Mouse (Mus musculus): ENCODE results near the gene Btnl6.
"Not testable (repeated sequence)": the region's sequence is repeated elsewhere in the genome, so short reads cannot be mapped to it uniquely, and the experiment has no call there.

Gene Btnl6

DNA sequence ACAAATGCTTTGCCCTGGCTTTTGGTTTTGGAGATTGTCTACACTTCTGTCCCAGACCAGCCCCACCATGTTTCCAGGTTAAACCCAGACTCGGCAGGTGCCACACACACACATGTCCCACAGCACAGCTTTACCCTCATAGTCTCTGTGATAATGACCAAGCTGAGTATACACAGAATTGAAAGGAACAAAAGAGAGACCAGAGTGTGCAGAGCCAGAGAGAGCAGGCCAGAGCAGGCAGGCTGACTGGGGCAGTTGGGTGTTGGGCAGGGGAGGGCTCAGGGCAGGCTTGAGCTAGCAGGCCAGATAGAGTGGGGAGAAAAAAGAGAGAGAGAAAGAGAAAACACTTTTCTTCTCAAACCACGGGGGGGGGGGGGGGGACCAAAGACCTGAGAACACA lies 20.6 kb downstream of the Btnl6 start:
- DNase-seq, result no peak

- not testable (repeated sequence) for DNase-seq
These were observed 22.0 kb downstream of the Btnl6 start for GRCm38 (mm10) chr17:34495156-34495555.

GRCm38 (mm10) chr17:34492796-34493195 lies 24.4 kb downstream of the Btnl6 start:
- no peak for DNase-seq

DNA sequence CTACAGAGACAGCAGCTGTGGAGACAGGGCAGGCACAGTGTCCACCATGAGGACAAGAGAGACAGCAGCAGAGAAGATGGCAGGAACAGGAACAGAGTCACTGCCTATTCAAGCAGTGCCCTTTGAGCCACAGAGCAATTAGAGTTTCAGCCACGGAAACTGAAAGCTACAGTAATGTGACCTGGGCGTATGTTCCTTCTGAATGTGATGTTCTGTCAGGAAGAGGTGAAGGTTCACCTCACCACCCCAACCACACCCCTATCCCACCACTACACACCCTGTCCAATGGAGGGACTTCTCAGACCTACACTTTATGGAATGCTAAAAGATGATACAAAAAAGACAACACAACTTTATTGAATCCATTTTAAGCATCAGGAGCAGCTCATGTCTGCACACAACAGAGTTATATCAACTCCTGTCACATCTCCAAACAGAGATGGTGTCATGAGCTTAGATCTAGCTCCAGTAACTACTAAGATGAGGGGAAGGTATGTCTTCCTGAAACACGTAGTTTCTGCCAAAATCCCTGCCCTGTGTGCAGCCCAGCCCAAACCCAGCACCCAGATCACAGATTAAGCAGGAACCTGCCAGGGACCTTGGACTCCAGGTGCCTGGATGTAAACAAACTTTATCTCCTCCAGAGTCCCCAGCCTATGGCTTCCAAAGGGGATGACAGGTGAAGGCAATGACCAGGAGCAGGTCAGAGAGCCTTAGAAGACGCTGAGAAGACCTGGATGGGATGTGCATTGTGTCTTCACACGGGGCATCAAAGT lies 39.7 kb downstream of the Btnl6 start, which contains the start of gene Btnl4:
Btnl4 (minus strand) TSS at position 81 of the 776 bp plus-strand sequence.
- not testable (repeated sequence) for DNase-seq

GRCm38 (mm10) chr17:34476427-34476826 lies 40.7 kb downstream of the Btnl6 start:
- DNase-seq, result no peak

- no peak for DNase-seq
These were observed 42.1 kb downstream of the Btnl6 start for GRCm38 (mm10) chr17:34475060-34475459.

GRCm38 (mm10) chr17:34470491-34470890 lies 46.7 kb downstream of the Btnl6 start:
- DNase-seq, result no peak

DNA sequence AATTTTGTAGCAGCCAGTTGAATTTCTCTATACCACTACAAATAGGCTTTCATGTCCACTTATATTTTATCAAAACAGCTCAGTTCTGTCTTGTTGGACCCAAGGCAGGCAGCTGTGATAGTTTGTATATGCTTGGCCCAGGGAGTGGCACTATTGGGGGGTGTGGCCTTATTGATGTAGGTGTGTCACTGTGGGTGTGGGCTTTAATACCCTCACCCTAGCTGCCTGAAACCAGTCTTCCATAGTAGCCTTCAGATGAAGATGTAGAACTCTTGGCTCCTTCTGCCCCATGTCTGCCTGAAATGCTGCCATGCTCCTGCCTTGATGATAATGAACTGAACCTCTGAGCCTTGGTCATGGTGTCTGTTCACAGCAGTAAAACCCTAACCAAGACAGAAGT lies 51.2 kb downstream of the Btnl6 start:
- DNase-seq, result not testable (repeated sequence)

DNA sequence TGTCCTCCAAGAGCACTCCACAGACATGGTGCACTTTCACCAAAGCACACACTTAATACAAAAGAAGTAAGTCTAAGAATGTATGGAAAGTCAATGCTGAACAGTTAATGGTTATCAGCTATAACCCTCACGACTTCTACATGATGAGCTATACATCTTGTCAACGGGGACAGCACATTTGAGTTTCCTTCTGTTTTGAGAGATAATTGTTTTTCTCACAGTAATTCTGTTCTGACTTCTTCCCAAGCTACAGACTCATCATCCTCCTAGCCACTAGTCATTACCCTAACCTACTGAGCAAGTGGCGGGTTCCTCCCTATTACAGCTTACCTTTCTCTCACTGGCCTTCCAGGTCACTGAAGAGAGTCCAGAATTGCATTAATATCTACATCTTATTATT lies 57.9 kb downstream of the Btnl6 start:
- DNase-seq, result no peak
